Mouse (Mus musculus) heart, postnatal 4 days (tissue): ENCODE data around the gene Ksr1. TPM values are rescaled to one million over a fixed set of nuclear protein-coding genes. Genes with fewer than 3 reads are reported as not detected.

ENCODE experiments used
- DNase-seq: peaks from one replicate; pipeline ENCODE4 v3.0.0; 2021
- total RNA-seq, 2 experiments: library from RNA; stranded (reverse); gene quantifications; 2 replicates each; pipeline ENCODE4 v1.2.3; 2021

The Ksr1 gene
- total RNA-seq, 2 experiments from 2014 or later = 14.6 to 15.8 TPM

DNA sequence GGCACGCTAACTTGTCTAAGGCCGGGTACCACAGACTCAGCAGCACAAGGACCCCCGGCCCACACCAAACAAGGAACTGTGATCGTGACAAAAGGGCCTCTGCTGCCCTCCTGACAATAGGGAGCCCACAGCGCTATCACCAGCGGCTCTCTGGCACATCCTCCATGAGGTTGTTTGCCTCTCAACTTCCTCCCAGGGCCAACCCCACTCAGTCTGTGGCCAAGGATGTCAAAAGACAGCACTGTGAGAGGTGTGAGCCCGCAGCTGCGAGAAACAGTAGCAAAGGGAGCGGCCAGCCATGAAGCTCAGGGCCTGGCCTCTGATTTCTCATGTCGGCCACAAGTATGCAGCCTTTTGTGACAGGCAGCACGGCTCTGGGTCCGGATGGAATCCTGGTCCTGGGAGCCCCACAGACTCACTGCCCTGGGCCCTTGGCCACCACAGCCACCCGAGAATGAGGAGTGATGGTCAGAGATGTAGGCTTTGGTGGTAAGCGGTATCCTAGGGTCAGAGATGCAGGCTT lies 104.2 kb downstream of the Ksr1 start:
- no peak for DNase-seq

DNA sequence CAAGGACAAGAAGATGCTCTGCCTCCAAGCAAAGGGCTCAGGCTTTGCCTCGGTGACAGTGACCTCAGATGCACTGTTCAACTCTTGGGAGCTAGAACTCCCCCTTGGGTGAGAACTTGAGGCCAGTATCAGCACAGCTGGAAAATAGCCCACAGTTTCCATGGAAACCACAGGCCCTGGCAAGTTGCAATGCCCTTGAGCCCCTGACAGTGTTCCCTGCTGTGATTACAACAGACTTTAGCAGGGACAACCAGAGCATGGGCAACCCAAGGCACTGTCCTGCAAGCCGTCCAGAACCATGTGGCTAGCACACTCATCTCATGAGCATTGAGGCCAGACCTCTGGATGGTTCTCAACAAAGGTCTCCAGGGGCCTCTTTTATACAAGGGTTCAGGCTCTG lies 106.7 kb downstream of the Ksr1 start:
- peak; percentile 71 for DNase-seq

DNA sequence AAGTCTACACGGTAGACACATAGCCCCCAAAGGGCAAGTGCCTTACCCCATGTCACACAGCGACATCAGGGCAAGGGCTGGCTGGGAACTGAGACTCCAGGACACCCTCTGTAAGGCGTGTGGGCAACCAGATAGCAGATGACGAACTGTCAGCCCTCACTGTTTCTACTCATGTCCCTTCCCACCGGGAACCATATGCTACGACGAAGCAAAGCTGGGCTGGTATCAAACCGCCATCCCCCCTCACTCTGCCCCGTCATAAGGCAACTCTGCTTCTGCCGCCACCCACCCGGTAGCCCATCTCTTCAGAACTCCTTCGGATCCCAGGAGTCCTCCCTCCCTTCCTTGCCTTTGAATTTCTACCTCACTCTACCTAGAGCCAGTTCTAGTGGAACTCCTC lies 108.7 kb downstream of the Ksr1 start:
- DNase-seq = no peak

DNA sequence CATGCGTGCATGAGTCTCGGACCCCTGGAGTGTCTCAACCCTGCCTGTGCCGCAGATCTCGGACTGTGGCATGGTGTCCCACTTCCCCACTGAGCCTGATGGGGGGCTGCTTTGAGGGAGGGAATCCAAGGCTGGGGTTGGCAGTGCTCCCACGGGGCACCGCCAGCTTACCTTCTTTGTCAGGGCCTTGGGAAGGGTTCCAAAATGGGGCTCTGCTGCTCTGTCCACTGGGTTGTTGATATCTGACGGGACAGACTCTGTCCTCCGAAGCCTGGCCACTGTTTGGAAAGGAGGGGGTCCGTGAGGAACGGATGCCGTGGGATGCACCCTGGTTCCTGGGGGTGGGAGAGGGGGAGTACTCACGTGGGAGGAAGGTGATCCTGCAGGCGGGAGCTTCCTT lies 109.9 kb downstream of the Ksr1 start:
- DNase-seq = no peak

DNA sequence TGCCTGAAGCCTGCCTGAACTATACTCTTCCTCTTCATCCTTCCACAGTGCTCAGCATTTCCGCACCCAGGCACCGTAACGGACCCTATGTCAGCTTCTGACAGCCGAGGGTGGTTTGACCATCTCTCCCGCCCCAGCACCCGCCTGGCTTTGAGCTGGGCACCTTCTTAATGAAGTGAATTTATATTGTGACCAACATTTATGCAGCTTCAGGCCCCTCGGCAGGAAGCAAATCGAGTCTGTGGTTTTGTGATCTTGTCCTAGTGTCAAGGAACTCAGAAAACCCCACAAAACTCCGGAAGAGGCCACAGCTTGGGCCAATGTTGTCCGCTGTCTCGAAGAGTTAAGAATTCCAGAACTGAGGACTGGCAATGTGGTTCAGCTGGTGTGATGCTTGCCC lies 112.6 kb downstream of the Ksr1 start:
- DNase-seq = no peak

DNA sequence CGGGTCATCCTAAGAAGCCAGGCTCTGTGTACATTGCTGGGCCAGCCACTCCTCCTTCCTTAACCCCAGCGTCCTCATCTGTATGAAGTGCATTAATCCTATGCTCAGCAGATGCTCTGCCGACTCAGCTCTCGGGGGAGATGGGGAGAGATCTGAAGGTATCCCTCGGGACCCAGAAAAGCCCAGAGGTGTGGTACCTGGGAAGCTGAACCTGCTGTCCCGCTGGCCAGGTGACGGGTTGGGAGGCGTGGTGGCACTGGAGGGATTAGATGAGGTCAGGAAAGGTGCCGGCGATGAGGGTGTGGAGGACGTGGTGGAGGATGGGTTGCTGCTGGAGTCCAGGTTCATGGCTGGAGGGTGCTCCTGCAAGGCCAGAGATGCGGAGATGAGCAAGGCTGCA lies 113.2 kb downstream of the Ksr1 start:
- no peak for DNase-seq

DNA sequence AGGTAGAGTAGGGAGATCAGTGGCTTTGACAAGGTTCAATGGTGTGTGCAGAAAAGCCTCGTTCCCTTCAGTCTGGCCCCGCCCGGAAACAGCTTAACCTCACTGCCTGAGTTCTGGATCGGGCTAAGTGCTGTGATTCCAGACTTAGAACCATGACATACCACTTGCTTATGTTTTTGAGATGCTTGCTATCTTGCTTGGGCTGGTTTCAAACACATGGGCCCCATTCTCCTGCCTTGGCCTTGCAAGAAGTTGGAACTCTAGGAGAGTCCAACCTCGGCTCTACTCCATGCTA lies 114.8 kb downstream of the Ksr1 start:
- DNase-seq = peak; percentile 13

DNA sequence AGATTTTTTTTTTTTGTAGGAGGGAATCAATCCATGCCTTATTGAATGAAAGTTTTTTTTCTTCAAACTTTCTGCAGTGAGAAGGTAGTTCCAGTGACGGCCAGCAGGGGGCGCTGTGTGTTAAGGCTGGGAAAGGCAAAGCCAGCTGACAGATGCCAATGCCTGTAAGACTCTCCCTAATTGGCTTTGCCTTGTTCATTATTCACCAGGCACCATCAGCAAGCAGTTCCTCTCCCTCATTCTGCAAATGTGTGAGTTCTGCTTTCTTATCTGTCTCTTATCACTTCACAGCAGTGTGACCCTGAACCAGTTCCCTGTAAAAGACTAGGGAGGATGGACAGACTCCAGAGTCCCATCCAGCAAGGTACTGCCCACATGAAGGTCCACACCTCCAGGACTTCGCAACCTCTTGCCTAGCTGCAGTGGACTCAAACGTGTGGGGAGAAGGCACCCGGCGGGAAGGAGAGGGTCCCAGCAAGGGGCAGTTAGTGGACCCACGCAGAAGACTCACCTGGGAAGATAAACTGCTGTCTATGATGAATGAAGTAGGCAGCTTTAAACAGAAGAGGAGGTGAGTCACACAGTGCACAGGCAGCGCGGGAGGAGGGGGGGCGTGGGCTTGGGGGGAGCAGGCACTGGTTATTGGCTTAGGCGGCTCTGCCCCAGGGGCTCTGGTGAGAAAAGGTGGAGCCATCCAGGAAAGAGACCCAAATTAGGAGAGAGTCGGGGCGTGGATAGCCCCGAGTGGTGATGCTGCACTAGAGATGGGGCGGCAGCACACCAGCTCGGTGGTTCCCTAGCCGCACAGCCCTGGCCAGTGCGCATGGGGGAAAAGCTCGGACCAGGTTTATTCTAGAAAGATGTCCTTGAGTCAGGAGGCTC lies 115.4 kb downstream of the Ksr1 start:
- peak; percentile 95 for DNase-seq

DNA sequence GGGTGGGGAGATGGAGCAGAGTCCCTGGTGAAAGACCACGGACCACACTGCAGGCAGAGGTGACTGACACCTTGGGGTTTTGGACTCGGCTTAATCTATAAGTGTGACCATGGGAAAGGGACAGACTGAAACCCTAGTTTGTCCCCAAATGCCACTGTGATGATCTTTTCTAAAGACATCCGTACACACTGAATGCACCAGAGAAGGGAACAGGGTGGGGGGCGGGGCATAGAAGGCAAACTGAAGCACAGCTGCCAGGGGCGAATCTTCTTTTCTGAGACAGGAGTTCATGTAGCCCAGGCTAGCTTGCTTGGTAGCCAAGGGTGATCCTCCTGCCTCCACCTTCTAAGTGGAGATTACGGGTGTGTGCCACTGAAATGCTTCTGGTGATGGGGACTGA lies 122.5 kb downstream of the Ksr1 start:
- DNase-seq = no peak

DNA sequence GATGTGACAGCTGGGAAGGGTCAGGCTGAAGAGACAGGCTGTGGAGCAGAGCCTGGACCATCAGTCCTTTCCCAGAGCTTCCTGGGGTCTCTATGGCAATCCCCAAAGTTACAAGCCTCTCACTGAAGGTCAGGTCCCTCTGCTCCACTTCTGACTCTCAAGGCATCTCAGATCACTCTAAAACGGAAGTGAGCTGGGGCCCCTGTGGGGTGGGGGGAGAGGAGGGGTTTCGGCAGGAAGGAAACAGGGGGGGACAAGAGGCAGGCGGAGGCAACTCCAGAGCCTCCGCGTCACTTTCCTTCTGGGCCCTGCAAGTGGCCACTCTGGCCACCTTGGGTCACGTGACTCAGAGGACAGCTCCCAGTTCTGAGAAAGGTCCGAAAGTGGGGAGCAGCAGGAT lies 122.9 kb downstream of the Ksr1 start:
- DNase-seq = peak; percentile 53

DNA sequence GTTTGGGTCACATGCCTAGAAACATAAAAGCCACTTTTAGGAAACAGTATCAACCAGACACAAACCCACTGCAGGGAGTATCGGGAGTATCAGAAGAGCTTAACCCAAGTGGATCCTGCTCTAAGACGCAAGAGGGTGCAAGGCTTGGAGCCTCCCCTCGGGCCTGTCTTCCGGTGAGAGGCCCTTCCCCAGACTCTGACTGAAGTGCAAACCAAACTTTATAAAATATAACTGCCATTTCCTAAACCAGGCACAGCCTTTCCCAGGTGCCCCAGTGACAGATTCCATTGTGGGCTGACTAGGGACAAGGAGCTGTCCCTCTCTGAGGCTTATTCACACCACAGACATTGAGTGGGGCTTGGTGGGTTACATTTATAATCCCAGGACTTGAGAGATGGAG lies 123.4 kb downstream of the Ksr1 start:
- DNase-seq = no peak

DNA sequence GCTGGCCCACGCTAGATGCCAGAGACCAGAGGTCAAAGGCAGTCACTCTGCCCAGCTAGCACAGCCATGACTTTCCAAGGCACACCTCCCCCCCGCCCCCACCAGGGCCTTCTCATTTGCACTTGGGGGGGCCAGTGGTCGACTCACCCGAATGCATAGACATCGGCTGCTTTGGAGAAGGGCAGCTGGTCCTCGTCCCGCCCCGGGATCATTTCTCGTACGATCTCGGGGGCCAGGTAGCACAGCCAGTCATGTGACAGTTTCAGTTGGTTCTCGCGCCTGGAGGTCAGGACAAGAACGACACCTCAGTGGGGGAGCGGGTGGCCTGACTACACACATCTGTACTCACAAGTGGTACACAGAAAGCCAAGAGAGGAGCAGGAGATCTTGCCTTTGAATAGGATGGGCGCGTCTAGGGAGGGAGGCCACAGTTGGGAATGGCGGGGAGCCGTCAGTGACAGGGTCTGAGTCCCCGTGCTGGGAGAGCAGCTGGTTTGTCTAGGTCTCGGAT lies 125.6 kb downstream of the Ksr1 start:
- DNase-seq = no peak

DNA sequence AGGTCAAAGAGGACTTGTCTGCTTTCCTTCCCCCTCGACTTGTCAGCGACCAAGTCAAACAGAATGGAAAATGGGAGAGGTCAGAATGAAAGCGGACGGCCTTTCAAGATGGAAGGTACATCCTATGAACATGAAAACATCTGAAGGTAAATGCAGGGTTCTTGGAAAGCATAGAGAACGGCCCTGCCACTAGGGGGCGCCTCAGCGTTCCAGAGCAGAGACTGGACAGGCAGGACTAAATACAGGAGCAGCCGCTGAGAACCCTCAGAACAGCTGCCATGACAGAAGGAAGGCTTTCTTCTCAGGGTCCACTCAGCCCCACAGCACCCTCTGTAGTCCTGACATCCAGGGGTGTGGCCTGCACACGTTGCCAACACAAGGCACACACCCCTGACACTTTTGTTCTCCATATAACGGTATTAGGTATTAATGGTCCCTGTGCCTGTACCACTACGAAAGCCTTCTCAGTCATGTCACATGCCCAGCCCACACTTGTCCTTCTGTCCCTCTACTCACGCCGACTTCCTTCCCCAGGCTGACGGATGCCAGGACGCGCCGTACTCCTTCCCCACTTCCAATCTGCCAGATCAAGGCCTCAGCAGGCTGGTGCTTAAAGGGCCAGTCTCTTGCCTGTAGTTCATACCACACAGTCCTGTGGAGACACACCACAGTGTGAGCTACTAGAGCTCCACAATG lies 126.2 kb downstream of the Ksr1 start:
- DNase-seq = peak; percentile 58

DNA sequence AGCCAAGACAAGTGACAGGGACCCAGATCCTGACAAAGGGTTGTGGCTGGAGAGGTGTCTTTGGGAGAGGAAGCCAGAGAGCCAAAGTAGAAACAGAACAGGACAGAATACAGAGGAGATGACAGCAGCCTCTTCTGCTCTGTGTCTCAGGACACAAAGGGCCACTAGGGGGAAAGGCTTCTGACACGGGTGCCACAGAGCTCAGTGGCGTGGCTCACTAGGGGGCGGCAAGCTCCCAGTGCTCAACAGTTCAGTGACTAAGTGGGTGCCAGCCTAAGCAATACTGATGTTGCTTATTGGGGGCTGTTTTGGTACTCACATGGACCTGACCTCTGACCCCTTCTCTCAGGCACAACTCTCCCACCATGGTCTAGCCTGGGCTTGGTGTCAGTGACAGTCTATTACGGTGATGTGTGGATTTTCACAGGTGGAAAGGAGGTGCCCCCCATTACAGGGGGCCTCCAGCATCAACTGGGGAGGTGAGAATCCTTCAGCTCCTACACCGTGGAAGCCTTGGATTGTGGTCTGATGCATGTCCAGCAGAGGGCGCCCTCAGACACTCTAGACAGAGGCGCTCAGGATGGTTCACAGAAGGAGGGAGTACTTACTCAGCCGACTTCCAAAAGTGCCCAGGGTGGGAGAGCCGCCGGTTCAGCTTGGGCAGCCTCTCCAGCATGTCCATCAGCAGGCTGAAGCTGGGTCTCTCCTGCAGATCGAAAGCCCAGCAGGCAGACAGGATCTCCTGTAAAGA lies 127.1 kb downstream of the Ksr1 start:
- peak; percentile 87 for DNase-seq

DNA sequence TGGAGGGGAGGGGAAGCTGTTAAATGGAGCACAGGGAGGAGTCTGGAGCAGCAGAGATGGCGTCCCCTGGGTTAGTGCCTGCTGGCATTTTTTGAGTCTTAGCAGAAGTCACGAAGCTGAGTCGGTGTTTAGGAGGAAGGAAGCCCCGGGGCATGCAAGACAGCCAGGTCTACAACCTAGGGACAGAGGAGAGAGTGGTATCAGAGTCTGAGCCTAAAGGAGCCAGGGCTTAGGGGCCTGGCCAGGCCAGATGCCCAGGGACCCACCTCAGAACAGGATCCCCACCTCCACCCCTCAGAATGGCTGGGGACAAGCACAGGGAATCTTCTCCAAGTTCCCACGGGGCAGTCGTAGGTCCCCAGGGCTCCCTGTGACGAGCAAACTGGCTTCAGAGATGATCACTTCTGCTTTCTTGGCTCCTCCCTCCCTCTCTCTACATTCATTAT lies 129.0 kb downstream of the Ksr1 start:
- DNase-seq = no peak

DNA sequence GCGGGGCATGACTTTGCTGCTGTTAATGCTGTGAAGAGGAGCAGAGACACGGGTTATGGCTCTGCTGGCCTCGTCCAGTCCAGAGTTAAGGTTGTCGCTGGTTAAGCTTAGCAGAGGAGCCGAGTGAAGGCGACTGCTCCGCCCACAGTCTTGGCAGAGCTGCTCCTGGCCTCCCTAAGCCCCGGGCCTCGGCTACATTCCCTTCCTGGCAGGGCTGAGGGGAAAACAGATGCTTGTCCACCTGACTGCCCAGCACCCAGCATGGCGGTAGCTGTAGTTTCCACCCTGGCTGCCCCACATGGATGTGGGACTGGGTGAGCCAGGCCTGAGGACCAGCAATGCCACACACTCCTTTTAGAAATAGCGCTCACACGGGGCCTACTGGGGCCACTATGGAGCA lies 130.0 kb downstream of the Ksr1 start:
- DNase-seq = no peak

DNA sequence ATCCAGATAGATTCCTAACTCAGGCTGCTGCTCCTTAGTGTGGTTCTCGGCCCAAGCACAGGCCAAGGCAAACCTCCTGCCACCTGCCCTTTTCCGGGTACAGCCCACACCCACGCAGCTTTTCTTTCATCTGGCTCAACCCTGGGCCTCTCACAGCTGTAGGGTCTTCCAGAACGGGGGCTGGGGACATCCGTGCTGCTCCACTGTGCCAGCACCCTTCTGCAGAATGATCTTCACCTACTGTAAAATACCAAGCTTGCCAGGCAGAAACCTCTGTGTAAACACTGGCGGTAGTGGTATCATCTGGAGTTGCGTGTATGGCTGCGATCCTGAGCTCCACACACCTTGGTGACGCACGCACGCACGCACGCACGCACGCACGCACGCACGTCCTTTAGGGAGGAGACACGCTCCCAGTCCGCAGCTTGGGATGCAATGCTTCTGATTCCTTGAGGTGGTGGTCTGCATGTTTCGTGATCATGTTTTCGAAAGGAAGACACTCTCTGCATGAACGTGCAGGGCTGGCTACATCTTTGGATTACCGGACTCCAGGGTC lies 130.5 kb downstream of the Ksr1 start:
- DNase-seq = no peak

DNA sequence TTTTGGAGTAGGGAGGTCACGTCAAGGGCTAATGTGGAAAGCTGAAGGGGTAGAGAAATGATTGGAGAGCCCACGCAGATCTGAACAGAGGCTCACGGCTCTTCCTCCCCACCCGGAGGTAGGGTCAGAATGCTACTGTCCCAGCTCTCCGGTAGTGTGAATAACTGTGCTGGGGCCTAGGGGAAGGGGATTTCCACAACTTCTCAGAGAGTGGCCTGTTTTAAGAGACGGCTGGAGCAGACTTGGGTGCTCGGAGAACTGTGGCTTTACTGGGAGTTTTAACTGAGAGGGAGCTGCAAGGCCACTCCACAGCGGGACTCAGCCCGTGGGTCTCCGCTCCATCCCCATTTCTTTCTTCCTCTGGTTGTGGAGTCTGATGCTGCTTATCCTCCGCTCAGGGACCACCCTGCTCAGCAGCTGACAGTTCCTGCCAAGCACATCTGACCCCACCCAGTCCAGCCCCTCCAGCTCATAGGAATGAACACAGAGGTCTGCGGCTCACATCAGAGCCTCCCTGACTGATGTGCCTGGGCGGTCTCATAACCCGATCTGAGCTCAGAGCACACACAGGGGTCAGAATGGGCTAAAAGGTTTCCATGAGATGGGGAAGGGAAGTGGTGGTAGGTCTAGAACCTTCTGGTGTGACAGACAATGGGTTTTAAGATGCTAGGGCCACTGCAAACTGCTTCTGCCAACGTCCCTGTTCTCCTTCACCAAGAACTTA lies 131.4 kb downstream of the Ksr1 start:
- DNase-seq = peak; percentile 23

DNA sequence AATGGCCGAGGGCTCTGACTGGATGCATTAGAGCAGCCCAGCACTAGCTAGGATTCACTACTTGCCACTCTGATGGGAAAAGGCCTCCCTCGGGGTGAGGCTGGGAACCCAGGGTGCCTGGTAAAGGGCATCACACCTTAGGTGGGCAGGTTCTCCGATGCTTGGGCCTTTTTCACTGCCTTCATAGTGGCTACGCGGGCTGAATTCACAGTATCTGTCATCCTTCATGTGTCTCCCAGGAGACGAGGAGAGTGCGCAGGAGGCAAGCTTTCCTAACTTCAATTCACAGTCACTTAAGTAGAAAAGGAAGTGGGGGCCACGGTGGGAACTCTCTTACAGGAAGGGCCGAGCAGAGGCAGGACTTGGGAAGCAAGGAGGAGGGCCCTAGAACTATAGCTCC lies 132.4 kb downstream of the Ksr1 start:
- DNase-seq = peak; percentile 38

DNA sequence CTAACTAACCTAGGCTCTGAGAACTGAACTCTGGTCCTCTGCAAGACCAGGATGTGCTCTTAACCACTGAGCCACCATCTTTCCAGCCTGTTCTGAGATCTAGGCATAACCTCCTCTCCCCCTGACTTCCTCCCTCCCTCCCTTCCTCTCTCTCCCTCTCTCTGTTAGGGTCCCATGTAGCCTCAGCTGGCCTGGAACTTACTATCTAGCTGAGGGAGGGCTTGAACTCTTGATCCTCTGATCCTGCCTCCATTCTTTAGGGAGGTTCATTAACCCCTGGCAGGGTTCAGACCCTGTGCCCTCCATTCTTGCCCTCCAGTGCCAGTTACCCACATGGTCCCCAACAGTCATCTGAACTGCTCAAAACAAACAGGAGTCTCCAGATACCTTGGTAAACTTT lies 133.2 kb downstream of the Ksr1 start:
- no peak for DNase-seq

DNA sequence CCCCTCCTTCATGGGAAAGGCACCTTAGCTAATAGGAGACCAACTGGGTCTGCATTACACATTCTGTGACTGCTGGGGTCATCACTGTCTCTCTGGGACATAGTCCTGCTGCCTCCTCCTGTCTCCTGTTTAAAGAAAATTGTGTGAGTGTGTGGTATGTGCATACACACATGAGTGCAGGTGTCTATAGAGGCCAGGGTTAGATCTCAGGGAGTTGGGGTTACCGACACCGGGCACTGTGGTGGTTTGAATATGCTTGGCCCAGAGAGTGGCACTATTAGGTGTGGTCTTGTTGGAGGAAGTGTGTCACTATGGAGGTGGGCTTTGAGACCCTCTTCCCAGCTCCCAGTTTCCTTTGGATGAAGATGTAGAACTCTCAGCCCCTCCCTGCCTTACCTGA lies 133.7 kb downstream of the Ksr1 start:
- no peak for DNase-seq

DNA sequence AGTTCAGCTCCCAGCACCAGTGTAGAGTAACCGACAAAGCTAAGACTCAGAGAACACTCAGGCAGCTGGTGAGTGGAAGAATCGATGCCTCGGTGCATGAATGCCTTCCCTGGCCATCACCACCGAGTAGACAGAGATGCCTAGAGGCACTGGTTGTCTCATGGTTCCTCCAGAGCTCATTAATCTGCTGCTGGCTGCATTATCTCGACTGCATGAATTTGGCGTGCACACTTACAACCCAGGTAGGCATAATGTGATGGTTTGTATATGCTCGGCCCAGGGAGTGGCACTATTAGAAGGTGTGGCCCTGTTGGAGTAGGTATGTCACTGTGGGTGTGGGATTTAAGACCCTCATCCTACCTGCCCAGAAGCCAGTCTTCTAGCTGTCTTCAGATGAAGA lies 137.3 kb downstream of the Ksr1 start:
- DNase-seq = no peak
